Mouse (Mus musculus): ENCODE results near the gene Atp2a2. TPM values are rescaled to one million over a fixed set of nuclear protein-coding genes. Genes with fewer than 3 reads are reported as not detected.

Gene Atp2a2
- 100 to 1,000 TPM; 737 to 785 TPM for total RNA-seq (2021)
- long read RNA-seq, experiment 1, full-length matches to known transcripts, result 250 of 384 reads
- long read RNA-seq, experiment 1, partial matches to known transcripts, result 106 of 384 reads
- long read RNA-seq, experiment 1, other reads (novel, unspliced or antisense), result 28 of 384 reads
- long read RNA-seq, experiment 2, full-length matches to known transcripts, result 142 of 250 reads
- long read RNA-seq, experiment 2, partial matches to known transcripts, result 75 of 250 reads
- long read RNA-seq, experiment 2, other reads (novel, unspliced or antisense), result 33 of 250 reads

- peak; percentile 93 to 94 for DNase-seq (ENCODE audit: low spot score in 2 of 2)
- intact Hi-C loops (cut with DNase I), result loop anchor here (2.0 to 5.0 kb wide), 2 partner anchors 45 to 118 kb away; no protein-coding TSS in a partner anchor
These were observed at the start of gene Atp2a2 for GRCm38 (mm10) chr5:122502077-122502941. Atp2a2 (minus strand) TSS chr5:122502225.

DNA sequence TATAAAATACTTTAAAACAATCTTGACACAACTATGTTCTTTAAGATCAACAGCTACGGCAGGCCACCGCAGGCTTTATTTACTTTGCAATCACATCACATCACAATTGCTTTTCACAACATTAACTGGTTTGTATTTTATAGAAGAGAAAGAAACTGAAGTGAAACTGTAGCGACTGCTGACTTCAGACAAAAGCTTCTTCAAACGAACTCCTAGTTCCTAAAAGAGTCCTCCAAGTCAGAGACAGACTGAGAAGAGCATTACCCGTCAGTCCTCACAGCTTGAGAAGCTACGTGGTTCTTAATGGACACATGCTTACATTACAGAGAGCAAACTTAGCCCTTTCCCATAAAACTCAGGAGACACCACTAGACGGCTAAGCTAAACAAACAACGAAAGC is 48.4 kb upstream of the Atp2a2 start:
- no peak for DNase-seq (ENCODE audit: low spot score in 2 of 2)
- intact Hi-C loops (cut with DNase I), result no loop called here

DNA sequence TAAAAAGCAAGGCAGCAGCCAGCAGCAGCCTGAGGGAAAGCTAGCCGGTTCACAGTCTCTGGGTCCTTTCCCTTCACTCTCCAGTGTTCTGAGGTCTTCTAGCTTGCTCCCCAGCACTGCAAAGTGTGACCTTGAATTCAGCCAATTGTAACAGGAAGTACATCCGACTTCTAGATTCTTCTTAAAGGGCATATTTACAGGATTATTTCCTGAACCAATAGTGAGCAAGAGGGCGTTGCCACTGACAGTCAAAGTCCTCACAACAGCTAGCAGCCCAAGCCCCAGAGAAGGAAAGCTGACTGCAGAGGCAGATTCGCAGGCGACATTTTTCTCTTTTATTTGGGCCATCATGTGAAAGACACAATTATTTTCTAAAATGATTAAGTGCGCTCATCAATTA is 46.6 kb upstream of the Atp2a2 start:
- DNase-seq (ENCODE audit: low spot score in 2 of 2), result no peak

DNA sequence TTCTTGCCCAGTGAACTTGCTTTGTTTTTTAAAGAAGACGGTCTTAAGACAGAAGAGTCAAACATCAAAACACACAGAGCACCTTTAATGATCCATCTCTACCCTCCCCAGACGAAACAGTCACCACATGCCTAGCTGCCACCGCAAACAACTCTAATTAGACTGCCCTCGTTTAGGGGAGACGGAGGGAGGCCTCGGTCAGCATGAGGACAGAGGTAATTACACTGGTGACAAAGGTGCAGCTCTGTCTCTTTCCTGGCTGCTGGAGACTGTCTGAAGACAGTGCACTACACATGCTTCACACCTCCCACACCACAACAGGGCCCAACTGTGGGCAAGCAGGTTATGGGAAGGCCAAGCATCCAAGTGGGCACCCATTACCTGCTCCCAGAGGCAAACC is 45.8 kb upstream of the Atp2a2 start:
- no peak for DNase-seq (ENCODE audit: low spot score in 2 of 2)
- intact Hi-C loops (cut with DNase I), result loop anchor here (5.0 kb wide), 1 partner anchor 46 kb away; the partner anchor contains the start of gene Atp2a2

More for the DNA sequence above, 46.6 kb upstream of the Atp2a2 start:
- intact Hi-C loops (cut with DNase I), result loop anchor here (5.0 kb wide), 1 partner anchor 46 kb away; the partner anchor contains the start of gene Atp2a2

GRCm38 (mm10) chr5:122547251-122547714 is 45.3 kb upstream of the Atp2a2 start:
- DNase-seq (ENCODE audit: low spot score in 2 of 2), result peak; percentile 42 to 55
- intact Hi-C loops (cut with DNase I), result loop anchor here (5.0 kb wide), 1 partner anchor 45 kb away; the partner anchor contains the start of gene Atp2a2

DNA sequence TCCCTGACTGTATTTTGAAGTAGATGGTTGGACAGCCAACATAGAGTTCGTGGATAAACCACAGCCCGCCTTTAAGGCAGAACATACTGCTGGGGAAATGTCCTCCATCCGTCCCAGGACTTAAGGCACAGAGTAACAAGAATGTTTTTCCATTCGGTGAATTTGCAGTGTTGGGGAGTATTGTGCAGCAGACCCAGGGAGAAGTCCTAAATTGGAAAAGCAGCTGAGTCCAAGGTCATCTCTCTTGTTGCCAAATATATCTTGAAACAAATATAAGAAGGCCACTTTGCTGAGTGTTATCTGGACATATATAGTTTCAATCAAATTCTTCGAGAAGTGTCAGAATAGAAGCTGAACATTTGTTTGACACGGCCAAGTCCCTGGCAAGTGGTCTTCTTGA is 41.4 kb upstream of the Atp2a2 start:
- no peak for DNase-seq (ENCODE audit: low spot score in 2 of 2)
- intact Hi-C loops (cut with DNase I), result no loop called here

GRCm38 (mm10) chr5:122541871-122542270 is 39.8 kb upstream of the Atp2a2 start:
- intact Hi-C loops (cut with DNase I), result no loop called here
- no peak for DNase-seq (ENCODE audit: low spot score in 2 of 2)

DNA sequence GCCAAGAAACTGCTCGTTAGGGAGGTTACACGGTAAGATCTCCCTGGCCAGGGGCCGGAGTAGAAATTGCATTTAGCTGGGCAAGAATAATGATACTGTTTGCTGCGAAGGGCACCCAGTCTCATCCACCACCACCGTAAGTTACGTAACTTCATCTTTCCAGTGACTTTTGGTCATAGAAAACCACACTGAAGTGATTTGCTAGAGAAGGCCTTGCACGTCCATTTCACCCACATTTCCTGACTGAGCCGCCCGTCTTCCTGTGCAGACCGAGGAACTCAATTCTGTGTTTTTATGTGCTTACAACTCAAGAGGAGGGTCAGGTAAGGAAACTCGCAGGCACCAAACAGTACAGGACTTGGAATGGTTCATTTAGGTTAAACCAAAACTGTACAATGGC is 36.1 kb upstream of the Atp2a2 start:
- DNase-seq (ENCODE audit: low spot score in 2 of 2), result no peak
- intact Hi-C loops (cut with DNase I), result no loop called here

DNA sequence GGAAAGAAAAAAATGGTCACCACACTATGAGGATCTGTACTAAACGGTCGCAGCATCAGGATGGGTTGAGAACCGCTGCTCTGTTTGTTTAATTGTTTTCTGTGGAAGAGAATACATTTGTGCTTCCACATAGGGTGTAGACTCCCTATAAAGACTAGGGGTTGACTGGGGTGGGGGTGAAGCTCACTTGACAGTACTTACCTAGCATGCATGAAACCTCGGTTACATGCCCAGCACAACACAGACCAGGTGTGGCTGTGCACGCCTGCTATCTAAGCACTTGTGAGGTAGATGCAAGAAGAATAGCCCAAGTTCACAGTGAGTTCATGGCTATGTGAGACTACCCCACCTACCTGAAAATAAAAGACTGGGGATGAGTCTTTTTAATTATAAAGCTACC is 35.6 kb upstream of the Atp2a2 start:
- DNase-seq (ENCODE audit: low spot score in 2 of 2), result no peak
- intact Hi-C loops (cut with DNase I), result no loop called here

GRCm38 (mm10) chr5:122533884-122534283 is 31.9 kb upstream of the Atp2a2 start:
- DNase-seq (ENCODE audit: low spot score in 2 of 2), result no peak
- intact Hi-C loops (cut with DNase I), result no loop called here

GRCm38 (mm10) chr5:122529913-122530604 is 28.0 kb upstream of the Atp2a2 start:
- intact Hi-C loops (cut with DNase I), result no loop called here

DNA sequence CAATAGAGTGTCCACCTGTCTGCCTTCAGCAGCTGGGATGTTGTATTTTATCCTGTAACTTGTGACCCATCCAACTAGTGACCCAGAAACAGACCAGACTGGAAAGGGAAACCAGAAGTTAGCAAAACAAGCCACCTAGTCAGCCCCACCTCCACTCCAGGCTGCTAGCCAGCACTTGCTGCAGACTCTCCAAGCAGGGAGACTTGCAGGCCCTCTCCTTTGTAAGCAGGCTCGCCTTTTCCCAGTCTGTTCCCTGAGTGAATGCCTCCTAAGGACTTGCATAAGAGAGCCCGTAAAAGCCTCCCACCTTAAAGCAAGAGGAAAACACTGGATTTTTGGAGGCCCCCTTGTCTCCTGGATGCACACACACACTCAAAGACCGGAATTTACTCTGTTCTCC is 27.3 kb upstream of the Atp2a2 start:
- peak; percentile 44 to 62 for DNase-seq (ENCODE audit: low spot score in 2 of 2)
- intact Hi-C loops (cut with DNase I), result no loop called here

More at GRCm38 (mm10) chr5:122529913-122530604, 28.0 kb upstream of the Atp2a2 start:
- no peak for DNase-seq (ENCODE audit: low spot score in 2 of 2)

GRCm38 (mm10) chr5:122528591-122528990 is 26.6 kb upstream of the Atp2a2 start:
- intact Hi-C loops (cut with DNase I), result no loop called here
- DNase-seq (ENCODE audit: low spot score in 2 of 2), result no peak

DNA sequence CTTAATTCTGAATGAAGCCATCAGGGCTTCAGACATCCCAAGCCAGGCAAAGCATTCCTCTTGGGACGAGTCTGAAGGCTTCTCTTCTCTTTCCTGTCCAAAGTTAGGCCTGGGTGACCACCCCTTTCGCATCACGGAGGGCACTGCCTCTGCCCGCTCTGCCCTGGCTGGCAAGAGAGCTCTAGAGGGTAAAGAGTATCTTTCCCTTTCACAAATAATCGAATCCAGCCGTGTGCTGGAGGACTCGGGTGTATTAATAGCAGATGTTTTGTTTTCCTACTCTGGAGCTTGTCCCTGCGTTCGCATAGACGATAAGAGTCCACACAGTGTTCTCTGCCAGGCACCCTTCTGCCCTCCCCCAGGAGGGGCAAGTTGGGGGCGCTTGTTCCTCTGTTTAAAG is 25.7 kb upstream of the Atp2a2 start:
- intact Hi-C loops (cut with DNase I), result no loop called here
- no peak for DNase-seq (ENCODE audit: low spot score in 2 of 2)

- intact Hi-C loops (cut with DNase I), result no loop called here
- DNase-seq (ENCODE audit: low spot score in 2 of 2), result no peak
These were observed 25.1 kb upstream of the Atp2a2 start for GRCm38 (mm10) chr5:122526878-122527730.

DNA sequence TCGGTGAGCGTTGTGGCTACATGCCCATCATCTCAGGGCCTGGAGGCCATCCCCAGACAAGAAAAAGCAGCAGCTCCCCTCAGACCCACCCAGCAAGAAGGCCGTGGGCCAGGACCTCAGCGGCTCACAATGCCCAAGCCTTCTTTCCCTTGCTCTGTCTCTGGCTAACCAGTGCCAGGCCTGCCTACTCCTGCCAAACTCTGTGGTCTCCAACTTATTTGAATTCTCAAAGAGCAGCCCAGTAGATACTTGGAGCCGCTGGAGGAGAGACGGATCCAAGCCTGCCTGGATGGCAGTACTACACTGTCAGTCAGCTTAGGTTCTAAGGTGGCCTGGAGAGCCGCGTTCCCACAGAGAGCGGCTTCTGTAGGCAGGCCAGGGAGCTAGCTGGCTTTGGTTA is 24.4 kb upstream of the Atp2a2 start:
- peak; percentile 39 to 42 for DNase-seq (ENCODE audit: low spot score in 2 of 2)
- intact Hi-C loops (cut with DNase I), result no loop called here

DNA sequence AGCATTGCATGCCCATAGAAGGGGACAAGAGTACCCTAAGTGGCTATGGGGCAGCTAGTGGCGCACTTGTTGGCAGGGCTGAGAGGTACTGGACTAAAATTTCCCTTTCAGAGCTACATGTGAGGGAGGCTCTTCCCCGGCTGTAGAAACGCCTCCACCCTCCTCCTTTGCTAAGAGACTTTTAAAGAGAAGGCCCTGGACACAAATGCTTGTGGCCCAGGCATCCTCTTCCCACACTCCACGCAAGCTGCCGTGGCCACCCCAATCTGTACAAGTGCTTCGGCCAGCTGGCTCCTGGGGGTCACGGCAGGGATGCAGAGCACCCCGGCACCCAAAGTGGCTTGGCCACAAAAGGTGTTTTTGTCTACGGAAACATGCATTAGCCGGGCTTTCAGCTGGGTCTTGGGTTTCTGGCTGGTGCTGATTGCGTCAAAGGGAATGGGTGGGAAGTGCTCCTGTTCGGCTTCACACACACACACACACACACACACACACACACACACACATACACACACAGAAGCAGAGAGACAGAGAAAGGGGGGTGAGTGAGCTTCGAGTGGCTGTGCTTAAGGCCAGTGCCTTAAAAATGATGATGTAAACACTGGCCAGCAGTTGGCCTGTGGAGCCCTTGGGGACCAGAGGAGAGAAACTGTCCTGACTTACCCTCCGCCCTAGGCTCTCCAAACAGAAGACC is 23.4 kb upstream of the Atp2a2 start:
- peak; percentile 10 to 59 for DNase-seq (ENCODE audit: low spot score in 2 of 2)

DNA sequence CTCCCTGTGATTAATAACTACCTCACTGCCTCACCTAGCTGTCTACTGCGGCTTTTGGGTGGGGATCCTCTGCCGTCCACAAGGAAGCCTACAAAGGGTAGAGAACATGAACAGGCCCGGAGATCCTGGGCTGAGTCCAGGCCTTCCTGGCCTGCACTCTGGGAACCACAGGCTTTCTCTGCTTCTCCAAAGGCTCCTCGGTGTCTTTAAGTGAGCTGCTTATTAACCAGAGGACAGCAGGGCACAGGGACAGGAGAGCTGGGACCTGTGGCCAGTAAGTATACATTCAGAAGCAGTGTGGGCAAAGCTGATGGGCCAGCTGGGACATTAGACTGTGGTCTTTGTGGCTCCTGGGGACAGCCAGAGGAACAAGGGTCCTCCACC is 22.8 kb upstream of the Atp2a2 start:
- no peak for DNase-seq (ENCODE audit: low spot score in 2 of 2)
- intact Hi-C loops (cut with DNase I), result no loop called here

More for the DNA sequence above, 23.4 kb upstream of the Atp2a2 start:
- intact Hi-C loops (cut with DNase I), result no loop called here
